Mouse (Mus musculus) stomach, embryonic 14.5 days (tissue): ENCODE data around the gene Gtf2ird1. TPM values are rescaled to one million over a fixed set of nuclear protein-coding genes. Genes with fewer than 3 reads are reported as not detected.
A peak's percentile ranks its signal among the peaks of the same experiment; 100 is the strongest.
"Not testable (repeated sequence)": the region's sequence is repeated elsewhere in the genome, so short reads cannot be mapped to it uniquely, and the experiment has no call there.

Experiments used
- ATAC-seq: fragments of 200-750 bp; cut with Nextera tagmentation; 2 replicates; pipeline ENCODE4 v1.8.0; 2017; ENCODE audit warnings: low read depth, moderate TSS enrichment; ENCODE audit not compliant: insufficient number of reproducible peaks, insufficient read depth, low FRiP score
- H3K27ac ChIP-seq: fragments of 300-500 bp; sonication (generic); 2 replicates; pipeline ENCODE4 v1.5.1; 2014; ENCODE audit warnings: mild to moderate bottlenecking, low read length, moderate library complexity, mixed read lengths
- H3K27me3 ChIP-seq: fragments of 300-500 bp; sonication (generic); 2 replicates; pipeline ENCODE4 v1.6.1; 2014; ENCODE audit warnings: low read length, control low read depth, mixed read lengths; ENCODE audit not compliant: control insufficient read depth, insufficient read depth
- H3K36me3 ChIP-seq: fragments of 300-500 bp; sonication (generic); 2 replicates; pipeline ENCODE4 v1.6.1; 2014; ENCODE audit warnings: mild to moderate bottlenecking, control low read depth, low read length, moderate library complexity, mixed read lengths; ENCODE audit not compliant: control insufficient read depth, insufficient read depth
- H3K4me1 ChIP-seq: fragments of 300-500 bp; sonication (generic); 2 replicates; pipeline ENCODE4 v1.6.1; 2014; ENCODE audit warnings: low read length, control low read depth, mixed read lengths; ENCODE audit not compliant: control insufficient read depth, insufficient read depth
- H3K4me2 ChIP-seq: fragments of 300-500 bp; sonication (generic); replicated peaks from 2 replicates; pipeline ENCODE4 v1.6.1; 2014; ENCODE audit warnings: low read depth, low read length, control low read depth
- H3K4me3 ChIP-seq: fragments of 300-500 bp; sonication (generic); 2 replicates; pipeline ENCODE4 v1.5.1; 2014; ENCODE audit warnings: low read depth, low read length, control low read depth
- H3K9ac ChIP-seq: fragments of 300-500 bp; sonication (generic); replicated peaks from 2 replicates; pipeline ENCODE4 v1.6.1; 2014; ENCODE audit warnings: low read depth, mild to moderate bottlenecking, control low read depth, low read length, moderate library complexity, mixed read lengths
- H3K9me3 ChIP-seq: fragments of 300-500 bp; sonication (generic); 2 replicates; pipeline ENCODE4 v1.6.1; 2016; ENCODE audit warnings: low read depth, low read length, control low read depth; ENCODE audit not compliant: control insufficient read depth
- WGBS: fragments of 180-500 bp; shearing (Covaris S2); extraction: QIAGEN DNeasy Blood & Tissue Kit; methylation state at CpG from one replicate; pipeline ENCODE4 v1.1.7; 2014; 5-methylcytosine and 5-hydroxymethylcytosine counted together
- polyA plus RNA-seq: library from polyadenylated mRNA; unstranded; fragments of >200 nt; fragmentation: Nextera tagmentation; extraction: Ambion mirVana; gene quantifications from 2 replicates; pipeline ENCODE4 v1.2.1, GENCODE M21; 2014

Gene Gtf2ird1
- polyA plus RNA-seq, 1 experiment from 2014 or later, result 107 TPM

DNA sequence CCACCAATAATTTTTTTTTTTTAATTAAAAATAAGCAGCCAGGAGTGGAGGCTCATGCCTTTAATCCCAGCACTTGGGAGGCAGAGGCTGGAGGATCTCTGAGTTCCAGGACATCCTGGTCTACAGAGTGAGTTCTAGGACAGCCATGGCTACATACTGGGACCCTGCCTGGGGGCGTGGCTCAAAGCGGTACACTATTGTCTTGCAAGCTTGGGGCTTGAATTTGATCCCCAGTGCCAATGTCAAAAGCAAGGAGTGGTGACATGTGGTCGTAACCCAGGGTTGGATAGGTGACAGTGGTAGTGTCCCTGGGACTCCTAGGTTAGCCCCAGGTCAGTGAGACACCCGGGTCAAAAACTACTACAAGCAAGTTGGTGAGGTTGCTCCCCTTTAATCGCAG is 114.8 kb downstream of the Gtf2ird1 start:
- no peak overlapping the region for H3K4me3 ChIP-seq
- H3K9ac ChIP-seq, result no peak overlapping the region
- no peaks in the 10 kb centered on the region for H3K4me1 ChIP-seq
- H3K27me3 ChIP-seq, result no peaks in the 10 kb centered on the region
- H3K36me3 ChIP-seq, result no peaks in the 10 kb centered on the region
- ATAC-seq, result no peak
- WGBS, result 92% methylated on average over 5 of the region's 5 CpGs
- H3K4me2 ChIP-seq, result no peak overlapping the region
- H3K27ac ChIP-seq, result no peak overlapping the region
- no peaks in the 10 kb centered on the region for H3K9me3 ChIP-seq

DNA sequence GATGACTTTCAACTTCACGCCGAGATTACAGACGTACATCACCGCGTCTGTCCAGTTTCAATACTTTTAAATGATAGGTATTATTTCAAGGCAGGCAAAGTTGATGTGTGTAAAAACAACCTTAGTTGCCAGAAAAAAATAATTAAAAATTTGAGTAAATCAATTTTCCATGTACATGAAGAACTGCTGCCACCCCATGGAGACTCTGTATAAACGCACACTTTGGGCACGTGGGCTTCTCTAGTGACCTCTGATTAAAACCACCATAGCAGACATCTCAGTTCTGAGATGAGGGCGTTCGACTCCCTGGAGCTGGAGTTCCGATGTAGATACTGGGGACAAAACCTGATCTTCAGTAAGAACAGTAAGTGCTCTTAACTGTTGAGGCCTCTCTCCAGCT is 115.2 kb downstream of the Gtf2ird1 start:
- no peaks in the 10 kb centered on the region for H3K9me3 ChIP-seq
- H3K36me3 ChIP-seq, result no peaks in the 10 kb centered on the region
- no peak for ATAC-seq
- no peak overlapping the region for H3K27ac ChIP-seq
- H3K9ac ChIP-seq, result no peak overlapping the region
- no peaks in the 10 kb centered on the region for H3K27me3 ChIP-seq
- 66% methylated on average over 10 of the region's 10 CpGs for WGBS
- H3K4me1 ChIP-seq, result no peaks in the 10 kb centered on the region
- H3K4me3 ChIP-seq, result no peak overlapping the region
- no peak overlapping the region for H3K4me2 ChIP-seq

DNA sequence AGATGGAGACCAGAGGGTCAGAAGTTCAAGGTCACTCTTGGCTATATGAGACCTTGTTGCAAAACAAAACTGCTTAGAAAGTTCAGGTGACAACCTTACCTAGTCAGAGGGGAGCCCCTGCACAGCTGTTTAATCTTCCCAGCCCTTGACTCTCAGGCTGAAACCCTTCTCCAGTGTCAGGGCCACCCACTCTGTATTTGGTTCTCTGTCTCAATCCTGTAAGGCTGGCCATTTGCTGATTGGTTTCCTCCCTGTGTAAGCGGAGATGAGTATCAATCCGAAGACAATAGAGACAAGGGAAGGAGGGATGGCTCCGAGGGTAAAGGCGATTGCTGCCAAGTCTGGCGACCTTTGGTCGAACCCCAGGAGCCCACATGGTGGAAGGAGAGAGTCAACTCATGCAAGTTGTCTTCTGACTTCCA is 116.4 kb downstream of the Gtf2ird1 start:
- H3K27me3 ChIP-seq, result no peaks in the 10 kb centered on the region
- H3K4me1 ChIP-seq, result no peaks in the 10 kb centered on the region
- no peak overlapping the region for H3K27ac ChIP-seq
- no peak for ATAC-seq
- no peaks in the 10 kb centered on the region for H3K9me3 ChIP-seq
- no peak overlapping the region for H3K9ac ChIP-seq
- no peaks in the 10 kb centered on the region for H3K36me3 ChIP-seq
- no peak overlapping the region for H3K4me3 ChIP-seq
- WGBS, result 31% methylated on average over 6 of the region's 6 CpGs
- no peak overlapping the region for H3K4me2 ChIP-seq

DNA sequence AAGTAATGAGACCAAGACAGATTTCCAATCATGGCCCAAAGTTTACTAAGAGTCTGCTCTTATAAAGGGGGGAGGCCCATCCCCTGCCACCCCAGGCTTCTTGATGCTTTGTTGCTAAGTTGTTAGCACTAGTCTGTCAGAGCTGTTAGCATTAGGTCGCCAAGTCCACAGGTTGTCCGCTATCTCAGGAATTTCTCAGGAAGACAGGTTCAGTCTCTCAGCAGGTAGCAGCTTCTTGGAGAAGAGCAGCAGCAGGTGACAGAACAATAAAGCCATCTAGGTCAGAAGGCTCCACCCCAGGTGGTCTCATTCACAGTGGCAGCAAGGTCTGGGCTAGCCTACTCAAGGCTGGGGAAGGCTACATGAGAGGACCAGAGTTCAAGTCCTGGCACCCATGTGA is 119.5 kb downstream of the Gtf2ird1 start:
- not testable (repeated sequence) for H3K4me1 ChIP-seq, H3K27me3 ChIP-seq, H3K27ac ChIP-seq, H3K9me3 ChIP-seq, H3K9ac ChIP-seq, ATAC-seq, H3K36me3 ChIP-seq, H3K4me2 ChIP-seq, H3K4me3 ChIP-seq
- WGBS, result 75% methylated on average over 2 of the region's 2 CpGs

DNA sequence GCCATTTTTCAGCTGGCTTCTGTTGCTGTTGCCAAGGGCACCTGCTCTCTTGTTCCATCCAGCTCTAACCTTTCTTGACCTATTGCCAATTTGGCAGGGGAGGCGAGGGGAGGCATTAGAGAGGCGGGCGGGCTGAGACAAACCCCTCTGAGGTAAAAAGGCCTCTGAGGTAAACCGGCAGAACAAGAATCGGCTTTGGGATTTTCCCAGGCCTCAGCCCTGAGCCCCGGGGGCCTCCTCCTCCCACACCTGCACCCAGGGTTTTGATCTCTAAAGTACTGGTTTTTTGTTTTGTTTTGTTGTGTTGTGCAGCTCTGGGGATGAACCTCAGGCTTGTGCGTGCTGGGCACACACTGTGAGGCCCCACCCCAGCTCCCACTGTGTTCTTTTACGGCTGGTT is 123.8 kb downstream of the Gtf2ird1 start:
- Histone ChIP-seq H3K9me3 (no peaks in the 10 kb centered on the region), H3K36me3 (no peaks in the 10 kb centered on the region), H3K9ac (no peak overlapping the region), H3K27ac (peak overlapping the region; percentile 18; the same call in 1 of the 2 replicates), H3K4me2 (no peak overlapping the region), H3K4me3 (no peak overlapping the region), H3K4me1 (no peaks in the 10 kb centered on the region), H3K27me3 (no peaks in the 10 kb centered on the region)
- ATAC-seq, result peak; percentile 33; the same call in 1 of the 2 replicates
- WGBS, result 41% methylated on average over 8 of the region's 8 CpGs

DNA sequence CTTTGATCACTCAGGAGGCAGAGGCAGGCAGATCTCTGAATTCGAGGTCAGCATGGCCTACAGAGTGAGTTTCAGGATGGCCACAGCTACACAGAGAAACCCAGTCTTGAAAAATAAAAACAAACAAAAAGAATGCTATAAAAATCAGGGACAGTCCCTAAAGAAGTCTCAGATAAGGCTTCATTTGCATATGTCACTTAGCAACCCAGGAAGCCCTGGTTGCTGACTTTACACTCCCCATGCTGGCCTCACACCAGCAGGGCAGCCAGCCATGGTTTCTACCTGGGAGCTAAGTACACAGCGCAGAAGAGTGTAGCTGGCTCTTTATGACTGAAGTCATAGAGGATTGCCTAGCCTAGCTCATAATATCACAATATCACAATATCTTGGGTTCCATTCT is 126.4 kb downstream of the Gtf2ird1 start:
- H3K4me2 ChIP-seq, result no peak overlapping the region
- H3K4me1 ChIP-seq, result no peaks in the 10 kb centered on the region
- no peak for ATAC-seq
- no peak overlapping the region for H3K9ac ChIP-seq
- 92% methylated on average over 2 of the region's 2 CpGs for WGBS
- H3K9me3 ChIP-seq, result no peaks in the 10 kb centered on the region
- H3K27me3 ChIP-seq, result no peaks in the 10 kb centered on the region
- no peak overlapping the region for H3K27ac ChIP-seq
- no peaks in the 10 kb centered on the region for H3K36me3 ChIP-seq
- no peak overlapping the region for H3K4me3 ChIP-seq

DNA sequence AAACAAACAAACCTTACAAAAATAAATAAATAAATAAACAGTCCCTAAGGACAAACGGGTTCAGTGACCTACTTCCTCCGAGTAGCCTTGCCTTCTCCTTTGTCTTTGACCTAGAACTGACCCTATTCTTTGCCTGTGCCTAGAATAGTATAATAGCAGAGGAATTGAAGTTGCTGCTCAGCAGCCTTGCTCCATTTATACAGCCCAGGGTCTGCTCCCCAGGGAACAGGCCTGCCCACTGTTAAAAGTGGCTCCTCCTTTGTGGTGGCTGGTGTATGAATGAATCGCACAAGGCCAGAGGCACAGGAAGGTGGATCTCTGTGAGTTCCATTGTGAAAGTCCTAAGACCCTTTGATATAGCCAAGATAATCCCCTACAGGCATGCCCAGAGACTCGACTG is 127.2 kb downstream of the Gtf2ird1 start:
- WGBS, result 57% methylated on average over 4 of the region's 4 CpGs
- H3K36me3 ChIP-seq, result no peaks in the 10 kb centered on the region
- H3K4me3 ChIP-seq, result no peak overlapping the region
- no peaks in the 10 kb centered on the region for H3K9me3 ChIP-seq
- no peak overlapping the region for H3K9ac ChIP-seq
- no peak overlapping the region for H3K4me2 ChIP-seq
- no peaks in the 10 kb centered on the region for H3K27me3 ChIP-seq
- no peaks in the 10 kb centered on the region for H3K4me1 ChIP-seq
- H3K27ac ChIP-seq, result no peak overlapping the region
- ATAC-seq, result no peak

DNA sequence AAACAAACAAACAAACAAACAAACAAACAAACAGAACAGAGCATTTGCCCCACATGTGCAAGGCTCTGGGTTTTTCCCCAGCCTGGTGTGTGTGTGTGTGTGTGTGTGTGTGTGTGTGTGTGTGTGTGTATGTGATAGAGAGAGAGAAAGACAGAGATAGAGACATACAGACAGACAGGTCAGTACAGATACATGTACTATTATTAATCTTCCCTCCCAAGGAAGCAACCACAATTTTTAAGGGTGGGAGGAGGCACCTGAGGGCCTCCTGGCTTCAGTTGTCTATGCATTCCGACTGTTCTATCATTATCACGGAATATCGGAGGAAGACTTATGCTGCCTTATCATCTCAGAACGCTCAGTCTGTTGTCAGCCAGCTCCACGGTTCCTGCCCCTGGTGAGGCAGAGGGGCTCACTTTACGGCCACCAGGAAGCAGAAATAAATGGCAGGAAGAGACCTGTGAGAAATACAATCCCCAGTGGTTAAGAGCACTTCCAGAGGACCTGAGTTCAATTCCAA is 128.0 kb downstream of the Gtf2ird1 start:
- ATAC-seq, result no peak
- 83% methylated on average over 6 of the region's 6 CpGs for WGBS

DNA sequence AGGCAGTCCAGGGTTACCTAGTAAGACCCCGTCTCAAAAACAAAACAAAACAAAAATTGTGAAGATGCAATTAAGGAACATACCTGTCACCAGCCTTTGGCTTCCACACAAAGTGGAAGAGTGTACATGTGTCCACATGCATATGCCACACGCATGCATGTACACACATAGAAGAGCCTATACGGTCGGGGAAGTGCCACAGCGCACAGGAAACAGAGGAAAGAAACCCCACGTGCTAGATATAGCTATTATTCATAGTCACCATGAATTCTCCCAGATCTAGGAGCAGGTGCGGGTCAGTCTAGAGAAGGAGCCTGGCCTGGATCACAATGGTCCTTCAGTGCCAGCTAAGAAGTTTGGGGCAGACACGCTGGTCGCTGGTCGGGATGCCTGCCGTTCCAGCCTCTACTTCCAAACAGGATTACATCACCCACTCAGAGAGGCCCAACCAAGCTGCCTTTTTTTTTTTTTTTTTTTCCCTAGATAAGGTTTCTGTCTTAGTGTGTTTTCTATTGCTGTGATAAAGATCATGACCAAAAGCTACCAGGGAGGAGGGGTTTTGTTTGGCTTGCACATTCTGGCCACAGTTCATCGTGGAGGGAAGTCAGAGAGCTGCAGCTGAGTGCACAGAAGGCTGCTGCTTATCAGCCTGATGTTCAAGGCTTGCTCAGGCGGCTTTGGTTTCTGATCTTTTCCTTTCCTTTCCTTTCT is 130.5 kb downstream of the Gtf2ird1 start:
- Histone ChIP-seq H3K36me3 (no peaks in the 10 kb centered on the region), H3K27ac (0 out of 2 replicates have a peak overlapping the region, but pooled peaks have one; percentile 39), H3K9ac (no peak overlapping the region), H3K4me2 (no peak overlapping the region), H3K27me3 (no peaks in the 10 kb centered on the region), H3K9me3 (no peaks in the 10 kb centered on the region), H3K4me3 (no peak overlapping the region), H3K4me1 (no peaks in the 10 kb centered on the region)
- WGBS, result 54% methylated on average over 13 of the region's 13 CpGs
- ATAC-seq, result peak; percentile 75

More for the DNA sequence above, 128.0 kb downstream of the Gtf2ird1 start:
- Histone ChIP-seq H3K9me3 (no peaks in the 10 kb centered on the region), H3K4me3 (no peak overlapping the region), H3K27me3 (no peaks in the 10 kb centered on the region), H3K27ac (no peak overlapping the region), H3K4me1 (no peaks in the 10 kb centered on the region), H3K9ac (no peak overlapping the region), H3K36me3 (no peaks in the 10 kb centered on the region), H3K4me2 (no peak overlapping the region)
